Mouse (Mus musculus): ENCODE measurements around the gene Cd2.

DNA sequence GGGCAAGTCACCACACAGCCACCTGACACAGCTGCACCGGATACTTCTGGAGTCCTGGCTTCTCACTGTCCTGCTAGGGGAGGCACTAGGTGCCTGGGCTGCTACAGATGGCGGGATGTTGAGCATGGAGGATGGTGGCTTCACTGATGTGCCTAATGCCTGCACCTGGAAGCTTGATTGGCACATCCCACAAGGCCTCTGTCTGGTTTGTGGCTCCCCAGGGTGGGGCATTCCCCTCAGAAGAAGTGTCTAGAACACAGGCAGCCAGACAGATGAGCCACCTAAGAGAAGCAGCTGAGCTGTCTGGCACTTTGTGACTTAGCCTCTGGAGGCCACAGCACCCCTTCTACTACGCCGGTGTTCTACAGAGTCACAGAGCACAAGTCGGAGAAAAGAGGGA, 9.5 kb upstream of the Cd2 start:
- TF ChIP-seq MAX (IDR thresholded peaks at IDR 0.05) (no peak), CTCF (IDR thresholded peaks at IDR 0.05; ENCODE audit: control insufficient read depth, insufficient read depth, insufficient read length) (no peak)

Measured in C2C12 (cell line).